ENCODE assay signal across 25 mouse cellular contexts in genomic region chr1:40292231-40292630, GRCm38 (mm10).
"Had no signal": no experiment of that assay in that cellular context is flagged by ENCODE, and none has a peak within 500 bp of the region (broad histone marks: within the 10 kb centered on the region; RNA-seq: fewer than 3 reads in every experiment).

No protein-coding gene starts in this region.

- H3K27ac ChIP-seq: gastrocnemius, adult 2 months; heart, embryonic 13.5 days; heart, embryonic 15.5 days; hindbrain, embryonic 13.5 days; hindbrain, embryonic 15.5 days; hindbrain, postnatal 0 days; kidney, embryonic 15.5 days; kidney, postnatal 0 days; limb, embryonic 13.5 days; limb, embryonic 15.5 days had no signal

- H3K9ac ChIP-seq: heart, embryonic 13.5 days; heart, embryonic 15.5 days; hindbrain, embryonic 13.5 days; hindbrain, embryonic 15.5 days; kidney, embryonic 15.5 days; limb, embryonic 13.5 days; limb, embryonic 15.5 days had no signal

- H3K4me1 ChIP-seq: heart, embryonic 13.5 days; heart, embryonic 15.5 days; hindbrain, embryonic 13.5 days; hindbrain, embryonic 15.5 days; kidney, embryonic 15.5 days; limb, embryonic 13.5 days; limb, embryonic 15.5 days had no signal

- H3K27me3 ChIP-seq: heart, embryonic 13.5 days; heart, embryonic 15.5 days; hindbrain, embryonic 13.5 days; hindbrain, embryonic 15.5 days; kidney, embryonic 15.5 days; limb, embryonic 13.5 days; limb, embryonic 15.5 days had no signal

- H3K4me2 ChIP-seq: heart, embryonic 11.5 days; heart, embryonic 13.5 days; heart, embryonic 15.5 days; hindbrain, embryonic 13.5 days; hindbrain, embryonic 15.5 days; kidney, embryonic 15.5 days; limb, embryonic 13.5 days; limb, embryonic 15.5 days had no signal

- ATAC-seq: hindbrain, postnatal 0 days; intestine, embryonic 16.5 days had no signal

- H3K36me3 ChIP-seq: heart, embryonic 15.5 days; hindbrain, embryonic 13.5 days; hindbrain, embryonic 15.5 days; kidney, embryonic 15.5 days; limb, embryonic 13.5 days; limb, embryonic 15.5 days had no signal

- H3K9me3 ChIP-seq: heart, embryonic 13.5 days; heart, embryonic 15.5 days; hindbrain, embryonic 13.5 days; hindbrain, embryonic 15.5 days; kidney, embryonic 15.5 days; limb, embryonic 13.5 days; limb, embryonic 15.5 days had no signal

- H3K4me3 ChIP-seq: gastrocnemius, adult 2 months; heart, embryonic 13.5 days; heart, embryonic 15.5 days; hindbrain, embryonic 13.5 days; hindbrain, embryonic 15.5 days; kidney, embryonic 15.5 days; limb, embryonic 13.5 days; limb, embryonic 15.5 days had no signal

- DNase-seq: gastrocnemius, adult 2 months; gastrocnemius, postnatal 10 days; gastrocnemius, postnatal 25 days; heart, adult 18-20 months; heart, postnatal 14 days; heart, postnatal 36 days; kidney, adult 11 months; kidney, adult 2 months; kidney, adult 9 months; kidney, postnatal 14 days; kidney, postnatal 36 days; layer of hippocampus, adult 9-11 months; layer of hippocampus, postnatal 36 days; left cerebral cortex, postnatal 4 days had no signal
